In genomic region chr3:96113251-96113650, GRCm38 (mm10) we compare ENCODE assay signal across 21 mouse cellular contexts. TPM values are rescaled to one million over a fixed set of nuclear protein-coding genes. Genes with fewer than 3 reads are reported as not detected.
DNase-seq lines count a peak whose midpoint lies in the region; ATAC-seq and TF ChIP-seq lines count a peak whose summit lies in the region.
"Had no signal": no experiment of that assay in that cellular context is flagged by ENCODE, and none has a peak within 500 bp of the region (broad histone marks: within the 10 kb centered on the region; RNA-seq: fewer than 3 reads in every experiment).

No protein-coding gene starts in this region.

- 30% methylated on average over 3 of the region's 3 CpGs for WGBS in heart, postnatal 0 days
- WGBS in heart, embryonic 11.5 days (ENCODE audit: insufficient replicate concordance), result 34% methylated on average over 3 of the region's 3 CpGs

- no peaks in the 10 kb centered on the region for H3K9me3 ChIP-seq in heart, postnatal 0 days (replicated peaks; ENCODE audit: control insufficient read depth, low read length)
- H3K9me3 ChIP-seq in heart, embryonic 11.5 days (replicated peaks; ENCODE audit: control insufficient read depth, low read length), result no peaks in the 10 kb centered on the region
- H3K9me3 ChIP-seq: heart, embryonic 12.5 days; liver, embryonic 15.5 days; neural tube, embryonic 15.5 days had no signal

- TF ChIP-seq POLR2A in brain, embryonic 14.5 days (IDR thresholded peaks at IDR 0.05; ENCODE audit: borderline replicate concordance, extremely low read depth, insufficient read depth, insufficient read length, poor library complexity, severe bottlenecking), result no peak

- H3K4me2 ChIP-seq in heart, postnatal 0 days (ENCODE audit: low read depth, low read length), result no peak overlapping the region
- no peak overlapping the region for H3K4me2 ChIP-seq in heart, embryonic 11.5 days
- H3K4me2 ChIP-seq: heart, embryonic 12.5 days; liver, embryonic 15.5 days; neural tube, embryonic 15.5 days had no signal

- H3K36me3 ChIP-seq in heart, postnatal 0 days (replicated peaks; ENCODE audit: control insufficient read depth, insufficient read depth, low read length), result no peaks in the 10 kb centered on the region; the same call in 1 of the 2 replicates
- H3K36me3 ChIP-seq in heart, embryonic 11.5 days (ENCODE audit: control insufficient read depth, insufficient read depth, low read length), result no peaks in the 10 kb centered on the region; the same call in 1 of the 2 replicates
- H3K36me3 ChIP-seq: neural tube, embryonic 15.5 days had no signal

- no peak for TF ChIP-seq EP300 in heart, postnatal 0 days (IDR thresholded peaks at IDR 0.05; ENCODE audit: low read depth)

- ATAC-seq in heart, postnatal 0 days (ENCODE audit: insufficient read depth, low read depth), result no peak
- ATAC-seq in heart, embryonic 11.5 days (replicated peaks; ENCODE audit: insufficient number of reproducible peaks, low FRiP score, low TSS enrichment), result no peak
- ATAC-seq: forebrain, postnatal 0 days; midbrain, embryonic 16.5 days had no signal

- no peaks in the 10 kb centered on the region for H3K27me3 ChIP-seq in heart, postnatal 0 days (ENCODE audit: control insufficient read depth, insufficient read depth, low read length)
- H3K27me3 ChIP-seq in heart, embryonic 11.5 days (ENCODE audit: control insufficient read depth, insufficient read depth, low read length), result no peaks in the 10 kb centered on the region
- H3K27me3 ChIP-seq: heart, embryonic 12.5 days; liver, embryonic 15.5 days; neural tube, embryonic 15.5 days had no signal

- DNase-seq in heart, postnatal 0 days (ENCODE audit: low spot score), result no peak
- DNase-seq in lung, adult 18-20 months, result peak; percentile 22 to 63
- no peak for DNase-seq in lung, postnatal 4 days
- DNase-seq in Muller cell, postnatal 12 days (ENCODE audit: inconsistent ontology term), result peak; percentile 75
- peak; percentile 3 for DNase-seq in brain, embryonic 14.5 days (ENCODE audit: low read depth)
- no peak for DNase-seq in cerebellum, adult 11-12 months
- DNase-seq in kidney, adult 18-20 months, result no peak
- DNase-seq: adrenal gland, postnatal 14 days; forebrain, postnatal 0 days; heart, postnatal 14 days; kidney, adult 11 months; thymus, adult 2 months; thymus, postnatal 4 days had no signal

- TF ChIP-seq CTCF in heart, postnatal 0 days (IDR thresholded peaks at IDR 0.05; ENCODE audit: low read depth), result no peak
- no peak for TF ChIP-seq CTCF in brain, embryonic 14.5 days (IDR thresholded peaks at IDR 0.05; ENCODE audit: borderline replicate concordance, extremely low read depth, insufficient read depth, insufficient read length)

- no peak overlapping the region for H3K4me3 ChIP-seq in heart, postnatal 0 days (ENCODE audit: low read depth, low read length)
- H3K4me3 ChIP-seq in heart, embryonic 11.5 days (ENCODE audit: low read depth, low read length), result no peak overlapping the region
- H3K4me3 ChIP-seq: heart, embryonic 12.5 days; left cerebral cortex, adult 2 months; liver, embryonic 15.5 days; neural tube, embryonic 15.5 days had no signal

- H3K9ac ChIP-seq in heart, postnatal 0 days (replicated peaks; ENCODE audit: low read depth, low read length), result no peak overlapping the region
- H3K9ac ChIP-seq in heart, embryonic 11.5 days (ENCODE audit: low read depth, low read length), result no peak overlapping the region
- H3K9ac ChIP-seq: forebrain, postnatal 0 days; heart, embryonic 12.5 days; liver, embryonic 15.5 days; neural tube, embryonic 15.5 days had no signal

- peak overlapping the region; percentile 7; the same call in 1 of the 2 replicates for H3K27ac ChIP-seq in heart, postnatal 0 days (ENCODE audit: low read depth)
- no peak overlapping the region for H3K27ac ChIP-seq in heart, embryonic 11.5 days (ENCODE audit: low read depth, low read length)
- H3K27ac ChIP-seq: left cerebral cortex, adult 2 months; liver, embryonic 15.5 days; macrophage; neural tube, embryonic 15.5 days; stomach, postnatal 0 days had no signal

- H3K4me1 ChIP-seq in heart, postnatal 0 days (ENCODE audit: control insufficient read depth, insufficient read depth), result peaks cover 16% of the 10 kb centered on the region
- peaks cover 9% of the 10 kb centered on the region; the same call in 1 of the 2 replicates for H3K4me1 ChIP-seq in heart, embryonic 11.5 days (ENCODE audit: control insufficient read depth, insufficient read depth, low read length)

RNA-seq across cellular contexts. Expression of gene Otud7b, which starts 8.9 kb away (rescaled TPM):
- 17.6 and 21.9 TPM in 2 replicates for total RNA-seq in heart, postnatal 0 days (2014; rRNA removed; ENCODE audit: low replicate concordance)
- 16.8 and 21.7 TPM in 2 replicates for polyA plus RNA-seq in heart, postnatal 0 days (2015; fragmentation: Nextera tagmentation; extraction: Ambion mirVana)
- 8.7 and 9.3 TPM in 2 replicates for polyA plus RNA-seq in heart, embryonic 11.5 days (2014; fragmentation: Nextera tagmentation; extraction: Ambion mirVana)
- polyA plus RNA-seq in brain, embryonic 14.5 days (2012; rRNA removed), result 7.0 and 8.6 TPM in 2 replicates

RNA-seq across cellular contexts. Expression of gene Mtmr11, which starts 48.6 kb away (rescaled TPM):
- 4.4 and 18.9 TPM in 2 replicates for total RNA-seq in heart, postnatal 0 days (2014; rRNA removed; ENCODE audit: low replicate concordance)
- polyA plus RNA-seq in heart, postnatal 0 days (2015; fragmentation: Nextera tagmentation; extraction: Ambion mirVana), result 6.8 and 6.9 TPM in 2 replicates
- 8.6 and 10.4 TPM in 2 replicates for polyA plus RNA-seq in heart, embryonic 11.5 days (2014; fragmentation: Nextera tagmentation; extraction: Ambion mirVana)
- 10.1 and 10.2 TPM in 2 replicates for polyA plus RNA-seq in brain, embryonic 14.5 days (2012; rRNA removed)

RNA-seq across cellular contexts. Expression of gene Vps45, which starts 55.0 kb away (rescaled TPM):
- total RNA-seq in heart, postnatal 0 days (2014; rRNA removed; ENCODE audit: low replicate concordance), result 10.5 and 17.3 TPM in 2 replicates
- polyA plus RNA-seq in heart, postnatal 0 days (2015; fragmentation: Nextera tagmentation; extraction: Ambion mirVana), result 42.9 and 49.4 TPM in 2 replicates
- polyA plus RNA-seq in heart, embryonic 11.5 days (2014; fragmentation: Nextera tagmentation; extraction: Ambion mirVana), result 20.4 and 23.9 TPM in 2 replicates
- 30.8 and 31.3 TPM in 2 replicates for polyA plus RNA-seq in brain, embryonic 14.5 days (2012; rRNA removed)

RNA-seq across cellular contexts. Expression of gene Sf3b4, which starts 58.9 kb away (rescaled TPM):
- 34.5 and 41.7 TPM in 2 replicates for total RNA-seq in heart, postnatal 0 days (2014; rRNA removed; ENCODE audit: low replicate concordance)
- polyA plus RNA-seq in heart, postnatal 0 days (2015; fragmentation: Nextera tagmentation; extraction: Ambion mirVana), result 48.3 and 48.6 TPM in 2 replicates
- 119 and 126 TPM in 2 replicates for polyA plus RNA-seq in heart, embryonic 11.5 days (2014; fragmentation: Nextera tagmentation; extraction: Ambion mirVana)
- 112 and 140 TPM in 2 replicates for polyA plus RNA-seq in brain, embryonic 14.5 days (2012; rRNA removed)

Comparison
In these comparisons a context has a peak if more than half of its experiments do, and no peak if none do; other contexts are left out.
1. DNase-seq: peak in lung, adult 18-20 months (2 of 2), Muller cell, postnatal 12 days (single experiment) and brain, embryonic 14.5 days (single experiment); none in heart, postnatal 0 days (single experiment), lung, postnatal 4 days (0 of 2), cerebellum, adult 11-12 months (single experiment) and kidney, adult 18-20 months (single experiment).